Mouse (Mus musculus): ENCODE results near the gene Fam129a.

- TF ChIP-seq CHD2 (IDR thresholded peaks at IDR 0.05; ENCODE audit: low read depth, low read length) (no peak), HCFC1 (IDR thresholded peaks at IDR 0.05; ENCODE audit: borderline replicate concordance, insufficient read depth, low read length) (no peak)
These were observed 47.3 kb downstream of the Fam129a start for GRCm38 (mm10) chr1:151618251-151618650.
